Mouse (Mus musculus): ENCODE measurements around the gene Prom1. TPM values are rescaled to one million over a fixed set of nuclear protein-coding genes. Genes with fewer than 3 reads are reported as not detected.
"Not testable (repeated sequence)": the region's sequence is repeated elsewhere in the genome, so short reads cannot be mapped to it uniquely, and the experiment has no call there.

The Prom1 gene
- total RNA-seq, 1 experiment = 12.7 TPM

GRCm38 (mm10) chr5:44127487-44127886, 25.7 kb upstream of the Prom1 start:
- no peak overlapping the region for H3K4me3 ChIP-seq (ENCODE audit: insufficient read depth in 1 of 2, low read depth in 1 of 2, low read length in 2 of 2, poor library complexity in 1 of 2, severe bottlenecking in 1 of 2)
- H3K27ac ChIP-seq (ENCODE audit: insufficient read depth, low read depth, low read length, poor library complexity, severe bottlenecking) = no peak overlapping the region
- H3K9ac ChIP-seq (ENCODE audit: insufficient read depth, low read depth, low read length, poor library complexity, severe bottlenecking) = no peak overlapping the region
- TF ChIP-seq MAFK (IDR thresholded peaks at IDR 0.05; ENCODE audit: insufficient read depth, low read depth, low read length) (no peak), CHD2 (IDR thresholded peaks at IDR 0.05; ENCODE audit: low read depth, low read length) (no peak), ZC3H11A (IDR thresholded peaks at IDR 0.05; ENCODE audit: borderline replicate concordance, low read depth, low read length) (no peak), ZNF384 (IDR thresholded peaks at IDR 0.05; ENCODE audit: low read depth, low read length) (no peak), HCFC1 (IDR thresholded peaks at IDR 0.05; ENCODE audit: borderline replicate concordance, insufficient read depth, low read length) (no peak)
- in situ Hi-C loops (cut with MboI; ENCODE audit: low sequenced_read_pairs in 2 of 2, unreplicated experiment in 2 of 2) = no loop called here
- H3K36me3 ChIP-seq (ENCODE audit: control insufficient read depth, insufficient read depth, low read length, poor library complexity, severe bottlenecking) = no peaks in the 10 kb centered on the region
- no peaks in the 10 kb centered on the region for H3K9me3 ChIP-seq (ENCODE audit: control insufficient read depth, insufficient read depth, low read depth, low read length)
- H3K4me1 ChIP-seq (ENCODE audit: control insufficient read depth in 2 of 2, insufficient read depth in 2 of 2, low read length in 2 of 2, poor library complexity in 1 of 2) = peaks cover 0 to 10% of the 10 kb centered on the region in 2 experiments; a peak in 2 of 4 replicates
- no peak for DNase-seq (ENCODE audit: low read depth, low spot score)

DNA sequence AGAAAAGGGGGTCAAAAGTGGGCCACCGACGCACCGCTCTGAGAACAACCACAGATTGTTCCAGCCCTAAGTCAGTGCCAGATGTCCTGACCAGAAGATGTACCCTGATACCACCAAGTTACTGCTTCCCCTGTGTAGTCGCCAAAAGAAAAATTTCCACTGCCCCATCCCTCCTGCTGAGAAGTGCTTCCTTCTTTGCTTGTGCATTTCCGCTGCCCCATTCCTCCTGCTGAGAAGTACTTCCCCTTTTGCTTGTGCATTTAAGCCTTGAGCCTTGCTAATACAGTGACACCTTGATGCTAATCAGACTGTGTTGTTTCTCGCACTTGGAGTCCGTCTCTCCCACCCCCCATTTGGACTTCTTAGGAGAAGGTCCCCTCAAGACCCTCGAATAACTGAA, 24.7 kb upstream of the Prom1 start:
- H3K36me3 ChIP-seq (ENCODE audit: control insufficient read depth, insufficient read depth, low read length, poor library complexity, severe bottlenecking); in situ Hi-C loops (cut with MboI; ENCODE audit: low sequenced_read_pairs in 2 of 2, unreplicated experiment in 2 of 2): not testable (repeated sequence)

DNA sequence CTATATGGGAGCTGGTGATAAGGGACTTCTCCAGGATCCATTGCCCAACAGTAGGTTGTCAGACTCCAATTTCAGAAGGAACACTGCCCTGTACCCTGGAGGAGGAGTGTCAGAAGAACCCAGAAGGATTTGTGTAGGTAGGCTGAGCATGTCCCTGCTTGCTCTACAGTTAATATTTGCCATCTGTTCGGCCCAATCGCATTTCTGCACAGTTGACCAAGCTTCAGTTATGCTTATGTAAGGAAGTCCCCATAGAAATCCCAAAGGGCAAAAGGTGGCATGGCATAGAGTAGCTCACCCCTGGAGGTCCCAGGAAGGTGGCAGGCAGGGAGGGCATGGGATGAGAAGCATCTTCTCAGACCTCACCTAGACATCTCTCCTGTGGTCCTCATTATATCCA, 19.6 kb upstream of the Prom1 start:
- in situ Hi-C loops (cut with MboI; ENCODE audit: low sequenced_read_pairs in 2 of 2, unreplicated experiment in 2 of 2) = no loop called here
- H3K4me3 ChIP-seq (ENCODE audit: insufficient read depth in 1 of 2, low read depth in 1 of 2, low read length in 2 of 2, poor library complexity in 1 of 2, severe bottlenecking in 1 of 2) = no peak overlapping the region
- H3K27ac ChIP-seq (ENCODE audit: insufficient read depth, low read depth, low read length, poor library complexity, severe bottlenecking) = no peak overlapping the region
- H3K9ac ChIP-seq (ENCODE audit: insufficient read depth, low read depth, low read length, poor library complexity, severe bottlenecking) = no peak overlapping the region
- H3K4me1 ChIP-seq (ENCODE audit: control insufficient read depth in 2 of 2, insufficient read depth in 2 of 2, low read length in 2 of 2, poor library complexity in 1 of 2) = no peaks in the 10 kb centered on the region
- no peaks in the 10 kb centered on the region for H3K36me3 ChIP-seq (ENCODE audit: control insufficient read depth, insufficient read depth, low read length, poor library complexity, severe bottlenecking)
- no peaks in the 10 kb centered on the region for H3K9me3 ChIP-seq (ENCODE audit: control insufficient read depth, insufficient read depth, low read depth, low read length)
- DNase-seq (ENCODE audit: low read depth, low spot score) = no peak
- no peak for TF ChIP-seq MAFK (IDR thresholded peaks at IDR 0.05; ENCODE audit: insufficient read depth, low read depth, low read length)
- no peak for TF ChIP-seq CHD2 (IDR thresholded peaks at IDR 0.05; ENCODE audit: low read depth, low read length)
- no peak for TF ChIP-seq HCFC1 (IDR thresholded peaks at IDR 0.05; ENCODE audit: borderline replicate concordance, insufficient read depth, low read length)
- no peak for TF ChIP-seq ZNF384 (IDR thresholded peaks at IDR 0.05; ENCODE audit: low read depth, low read length)
- no peak for TF ChIP-seq ZC3H11A (IDR thresholded peaks at IDR 0.05; ENCODE audit: borderline replicate concordance, low read depth, low read length)

More for the DNA sequence above, 24.7 kb upstream of the Prom1 start:
- H3K4me3 ChIP-seq (ENCODE audit: insufficient read depth in 1 of 2, low read depth in 1 of 2, low read length in 2 of 2, poor library complexity in 1 of 2, severe bottlenecking in 1 of 2); DNase-seq (ENCODE audit: low read depth, low spot score); H3K9ac ChIP-seq (ENCODE audit: insufficient read depth, low read depth, low read length, poor library complexity, severe bottlenecking); H3K9me3 ChIP-seq (ENCODE audit: control insufficient read depth, insufficient read depth, low read depth, low read length); H3K27ac ChIP-seq (ENCODE audit: insufficient read depth, low read depth, low read length, poor library complexity, severe bottlenecking): not testable (repeated sequence)
- peaks cover 0 to 10% of the 10 kb centered on the region in 2 experiments; a peak in 2 of 4 replicates for H3K4me1 ChIP-seq (ENCODE audit: control insufficient read depth in 2 of 2, insufficient read depth in 2 of 2, low read length in 2 of 2, poor library complexity in 1 of 2)

GRCm38 (mm10) chr5:44113138-44113537, 11.3 kb upstream of the Prom1 start:
- Histone ChIP-seq H3K9me3 (ENCODE audit: control insufficient read depth, insufficient read depth, low read depth, low read length) (no peaks in the 10 kb centered on the region), H3K4me3 (ENCODE audit: insufficient read depth in 1 of 2, low read depth in 1 of 2, low read length in 2 of 2, poor library complexity in 1 of 2, severe bottlenecking in 1 of 2) (no peak overlapping the region), H3K36me3 (ENCODE audit: control insufficient read depth, insufficient read depth, low read length, poor library complexity, severe bottlenecking) (no peaks in the 10 kb centered on the region), H3K4me1 (ENCODE audit: control insufficient read depth in 2 of 2, insufficient read depth in 2 of 2, low read length in 2 of 2, poor library complexity in 1 of 2) (no peaks in the 10 kb centered on the region), H3K27ac (ENCODE audit: insufficient read depth, low read depth, low read length, poor library complexity, severe bottlenecking) (no peak overlapping the region), H3K9ac (ENCODE audit: insufficient read depth, low read depth, low read length, poor library complexity, severe bottlenecking) (no peak overlapping the region)
- in situ Hi-C loops (cut with MboI; ENCODE audit: low sequenced_read_pairs in 2 of 2, unreplicated experiment in 2 of 2) = no loop called here
- no peak for DNase-seq (ENCODE audit: low read depth, low spot score)
- TF ChIP-seq MAFK (IDR thresholded peaks at IDR 0.05; ENCODE audit: insufficient read depth, low read depth, low read length) (no peak), ZC3H11A (IDR thresholded peaks at IDR 0.05; ENCODE audit: borderline replicate concordance, low read depth, low read length) (no peak), ZNF384 (IDR thresholded peaks at IDR 0.05; ENCODE audit: low read depth, low read length) (no peak), CHD2 (IDR thresholded peaks at IDR 0.05; ENCODE audit: low read depth, low read length) (no peak), HCFC1 (IDR thresholded peaks at IDR 0.05; ENCODE audit: borderline replicate concordance, insufficient read depth, low read length) (no peak)

- Histone ChIP-seq H3K27ac (ENCODE audit: insufficient read depth, low read depth, low read length, poor library complexity, severe bottlenecking) (no peak overlapping the region), H3K4me3 (ENCODE audit: insufficient read depth in 1 of 2, low read depth in 1 of 2, low read length in 2 of 2, poor library complexity in 1 of 2, severe bottlenecking in 1 of 2) (no peak overlapping the region), H3K9me3 (ENCODE audit: control insufficient read depth, insufficient read depth, low read depth, low read length) (no peaks in the 10 kb centered on the region), H3K9ac (ENCODE audit: insufficient read depth, low read depth, low read length, poor library complexity, severe bottlenecking) (no peak overlapping the region), H3K4me1 (ENCODE audit: control insufficient read depth in 2 of 2, insufficient read depth in 2 of 2, low read length in 2 of 2, poor library complexity in 1 of 2) (no peaks in the 10 kb centered on the region), H3K36me3 (ENCODE audit: control insufficient read depth, insufficient read depth, low read length, poor library complexity, severe bottlenecking) (no peaks in the 10 kb centered on the region)
- in situ Hi-C loops (cut with MboI; ENCODE audit: low sequenced_read_pairs in 2 of 2, unreplicated experiment in 2 of 2) = loop anchor here in 1 of 2 experiments (10.0 kb wide), 1 partner anchor 214 kb away; no protein-coding TSS in a partner anchor
- no peak for DNase-seq (ENCODE audit: low read depth, low spot score)
- TF ChIP-seq HCFC1 (IDR thresholded peaks at IDR 0.05; ENCODE audit: borderline replicate concordance, insufficient read depth, low read length) = no peak
- TF ChIP-seq ZNF384 (IDR thresholded peaks at IDR 0.05; ENCODE audit: low read depth, low read length) = no peak
- TF ChIP-seq MAFK (IDR thresholded peaks at IDR 0.05; ENCODE audit: insufficient read depth, low read depth, low read length) = no peak
- no peak for TF ChIP-seq ZC3H11A (IDR thresholded peaks at IDR 0.05; ENCODE audit: borderline replicate concordance, low read depth, low read length)
- TF ChIP-seq CHD2 (IDR thresholded peaks at IDR 0.05; ENCODE audit: low read depth, low read length) = no peak
Measured at GRCm38 (mm10) chr5:44109121-44109520, 7.3 kb upstream of the Prom1 start.

All from ES-E14 (cell line).